Comparison of ENCODE assay signal across 8 mouse cellular contexts in genomic region chr4:105122429-105122828, GRCm38 (mm10). TPM values are rescaled to one million over a fixed set of nuclear protein-coding genes. Genes with fewer than 3 reads are reported as not detected.
DNase-seq lines count a peak whose midpoint lies in the region; ATAC-seq and TF ChIP-seq lines count a peak whose summit lies in the region.
"Had no signal": no experiment of that assay in that cellular context is flagged by ENCODE, and none has a peak within 500 bp of the region (broad histone marks: within the 10 kb centered on the region; RNA-seq: fewer than 3 reads in every experiment).

No protein-coding gene starts in this region.

- no peaks in the 10 kb centered on the region for H3K4me1 ChIP-seq in bone marrow, adult 2 months (ENCODE audit: control insufficient read depth, insufficient read depth, low read length)
- no peaks in the 10 kb centered on the region for H3K4me1 ChIP-seq in kidney, postnatal 0 days (replicated peaks; ENCODE audit: insufficient read depth, low read length)
- 0 out of 2 replicates have a peak, but pooled peaks cover 2% of the 10 kb centered on the region for H3K4me1 ChIP-seq in testis, adult 2 months (ENCODE audit: control insufficient read depth, insufficient read depth, low read length)

- no peak overlapping the region for H3K9ac ChIP-seq in kidney, postnatal 0 days (ENCODE audit: low read depth, low read length)

- H3K36me3 ChIP-seq in kidney, postnatal 0 days (ENCODE audit: insufficient read depth, low read length), result no peaks in the 10 kb centered on the region
- H3K36me3 ChIP-seq in testis, adult 2 months (ENCODE audit: control insufficient read depth, insufficient read depth, low read length), result no peaks in the 10 kb centered on the region

- no peaks in the 10 kb centered on the region for H3K9me3 ChIP-seq in kidney, postnatal 0 days (replicated peaks; ENCODE audit: low read length)

- peak; percentile 51; the same call in 1 of the 2 replicates for TF ChIP-seq CTCF in bone marrow, adult 2 months (IDR thresholded peaks at IDR 0.05; ENCODE audit: control insufficient read depth, insufficient read depth, low read length)
- TF ChIP-seq CTCF in kidney, postnatal 0 days (IDR thresholded peaks at IDR 0.05; ENCODE audit: low read depth), result peak; percentile 71
- TF ChIP-seq CTCF in testis, adult 2 months (IDR thresholded peaks at IDR 0.05; ENCODE audit: control insufficient read depth, insufficient read depth, insufficient replicate concordance, low read depth, low read length), result peak; percentile 58; the same call in 1 of the 2 replicates

- no peaks in the 10 kb centered on the region for H3K27me3 ChIP-seq in kidney, postnatal 0 days (ENCODE audit: insufficient read depth, low read length)
- no peaks in the 10 kb centered on the region for H3K27me3 ChIP-seq in testis, adult 2 months (ENCODE audit: control insufficient read depth, insufficient read depth, low read length)

- ATAC-seq in kidney, postnatal 0 days (replicated peaks; ENCODE audit: low FRiP score, low read depth), result no peak

- 27% methylated on average over 8 of the region's 8 CpGs for WGBS in bone marrow, adult 2 months
- 42% methylated on average over 8 of the region's 8 CpGs for WGBS in kidney, postnatal 0 days

- no peak overlapping the region for H3K4me3 ChIP-seq in bone marrow, adult 2 months (replicated peaks; ENCODE audit: control insufficient read depth, low read depth, low read length)
- no peak overlapping the region for H3K4me3 ChIP-seq in kidney, postnatal 0 days (replicated peaks; ENCODE audit: low read depth, low read length)
- no peak overlapping the region for H3K4me3 ChIP-seq in testis, adult 2 months (ENCODE audit: control insufficient read depth, low read depth, low read length)
- H3K4me3 ChIP-seq: megakaryocyte, embryonic 14.5 days had no signal

- H3K4me2 ChIP-seq in kidney, postnatal 0 days (ENCODE audit: low read length), result no peak overlapping the region

- no peak overlapping the region for H3K27ac ChIP-seq in bone marrow, adult 2 months (ENCODE audit: control insufficient read depth, insufficient read depth, low read depth, low read length, poor library complexity)
- H3K27ac ChIP-seq in kidney, postnatal 0 days, result no peak overlapping the region
- no peak overlapping the region for H3K27ac ChIP-seq in testis, adult 2 months (ENCODE audit: control insufficient read depth, insufficient read depth, low read depth, low read length)

- no peak for TF ChIP-seq POLR2A in bone marrow, adult 2 months (IDR thresholded peaks at IDR 0.05; ENCODE audit: borderline replicate concordance, control insufficient read depth, low read depth, low read length)
- no peak for TF ChIP-seq POLR2A in testis, adult 2 months (IDR thresholded peaks at IDR 0.05; ENCODE audit: control insufficient read depth, low read depth, low read length)

- DNase-seq in spleen, adult 18-20 months, result peak; percentile 7 to 55
- no peak for DNase-seq in spleen, postnatal 14 days (ENCODE audit: low spot score in 2 of 2)
- DNase-seq in forelimb bud, embryonic 11.5 days (ENCODE audit: low read depth, low spot score), result peak; percentile 57
- peak; percentile 76 for DNase-seq in kidney, postnatal 0 days (ENCODE audit: low spot score)
- peak; percentile 77 for DNase-seq in lung, postnatal 10 days

RNA-seq across cellular contexts. Expression of gene Prkaa2, which starts 12.7 kb away (rescaled TPM):
- polyA plus RNA-seq in bone marrow, adult 2 months (2011; ENCODE audit: insufficient read depth, insufficient read length, low replicate concordance, missing spikeins), result 0.29 and 0.70 TPM in 2 replicates
- polyA plus RNA-seq in kidney, postnatal 0 days (2015; fragmentation: Nextera tagmentation; extraction: Ambion mirVana), result 14.0 and 15.3 TPM in 2 replicates
- 0.37 and 0.38 TPM in 2 replicates for polyA plus RNA-seq in testis, adult 2 months (2012; rRNA removed)

RNA-seq across cellular contexts. Expression of gene Plpp3, which starts 34.7 kb away (rescaled TPM):
- 3.4 and 7.9 TPM in 2 replicates for polyA plus RNA-seq in bone marrow, adult 2 months (2011; ENCODE audit: insufficient read depth, insufficient read length, low replicate concordance, missing spikeins)
- 77.4 and 79.6 TPM in 2 replicates for polyA plus RNA-seq in kidney, postnatal 0 days (2015; fragmentation: Nextera tagmentation; extraction: Ambion mirVana)
- 12.3 and 12.5 TPM in 2 replicates for polyA plus RNA-seq in testis, adult 2 months (2012; rRNA removed)

Comparison
In these comparisons a context has a peak if more than half of its experiments do, and no peak if none do; other contexts are left out.
1. DNase-seq: peak in spleen, adult 18-20 months (2 of 2), forelimb bud, embryonic 11.5 days (single experiment), kidney, postnatal 0 days (single experiment) and lung, postnatal 10 days (single experiment); none in spleen, postnatal 14 days (0 of 2).
2. Peak in every context shown above with its lines, with median percentiles within 50 percentile points of each other: CTCF ChIP-seq.